In the genomic region with DNA sequence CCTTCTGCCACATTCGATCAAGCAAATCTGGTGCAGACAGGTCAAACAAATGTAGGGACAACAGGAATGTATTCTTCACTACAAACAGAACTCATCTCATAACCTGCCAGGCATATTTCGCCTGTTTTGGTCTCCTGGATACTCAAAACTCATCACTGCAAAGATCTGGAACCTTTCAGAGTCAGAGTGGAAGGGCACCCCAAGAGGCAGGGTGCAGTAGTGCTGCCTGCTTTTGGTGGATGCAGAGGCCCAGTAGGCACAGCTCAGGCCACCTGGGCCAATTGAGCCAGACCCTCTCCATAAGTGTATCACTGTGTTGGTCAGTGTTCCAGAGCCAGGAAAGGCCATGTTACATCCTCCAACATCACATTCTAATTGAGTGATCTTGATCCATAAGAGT, we compare ENCODE assay signal across 11 mouse cellular contexts.
DNase-seq lines count a peak whose midpoint lies in the region; ATAC-seq lines count a peak whose summit lies in the region.
"Had no signal": no experiment of that assay in that cellular context is flagged by ENCODE, and none has a peak within 500 bp of the region (broad histone marks: within the 10 kb centered on the region; RNA-seq: fewer than 3 reads in every experiment).

No protein-coding gene starts in this region.

- ATAC-seq in kidney, embryonic 14.5 days (ENCODE audit: low FRiP score, low TSS enrichment), result no peak
- ATAC-seq in CD4-positive, CD25-positive, alpha-beta regulatory T cell, adult 4 months, result peak; percentile 28

- peak; percentile 23 to 47 for DNase-seq in kidney, postnatal 4 days
- DNase-seq in T-cell, adult 2 months (ENCODE audit: low spot score), result peak; percentile 42
- DNase-seq in natural killer cell, adult 2 months (ENCODE audit: low spot score in 2 of 2), result peak; percentile 27 to 54
- no peak for DNase-seq in layer of hippocampus, postnatal 10 days (ENCODE audit: low spot score in 2 of 2)
- no peak for DNase-seq in urinary bladder, postnatal 36 days (ENCODE audit: low spot score in 2 of 2)
- DNase-seq in ovary, postnatal 14 days (ENCODE audit: low spot score), result no peak
- DNase-seq: cerebellum, adult 9-11 months; right cerebral cortex, postnatal 25 days had no signal

- H3K4me3 ChIP-seq in kidney, embryonic 14.5 days (ENCODE audit: low read length), result no peak overlapping the region
- H3K4me3 ChIP-seq: limb, embryonic 15.5 days had no signal

- no peaks in the 10 kb centered on the region for H3K36me3 ChIP-seq in kidney, embryonic 14.5 days (ENCODE audit: control insufficient read depth, insufficient read depth, low read length)
- H3K36me3 ChIP-seq: limb, embryonic 15.5 days had no signal

- H3K27me3 ChIP-seq in kidney, embryonic 14.5 days (ENCODE audit: control insufficient read depth, insufficient read depth, low read length), result no peaks in the 10 kb centered on the region
- H3K27me3 ChIP-seq: limb, embryonic 15.5 days had no signal

- H3K9me3 ChIP-seq in kidney, embryonic 14.5 days (ENCODE audit: control insufficient read depth, low read length), result no peaks in the 10 kb centered on the region
- H3K9me3 ChIP-seq: limb, embryonic 15.5 days had no signal

- peaks cover 7% of the 10 kb centered on the region; the same call in 1 of the 2 replicates for H3K4me1 ChIP-seq in kidney, embryonic 14.5 days (ENCODE audit: control insufficient read depth, insufficient read depth, low read length)

- H3K4me2 ChIP-seq in kidney, embryonic 14.5 days (replicated peaks; ENCODE audit: low read depth, low read length), result no peak overlapping the region
- H3K4me2 ChIP-seq: limb, embryonic 15.5 days had no signal

- H3K9ac ChIP-seq in kidney, embryonic 14.5 days (ENCODE audit: low read depth, low read length), result no peak overlapping the region
- H3K9ac ChIP-seq: limb, embryonic 15.5 days had no signal

- H3K27ac ChIP-seq in kidney, embryonic 14.5 days (ENCODE audit: low read depth, low read length), result no peak overlapping the region
- H3K27ac ChIP-seq: limb, embryonic 15.5 days had no signal

- 90% methylated on average over 2 of the region's 2 CpGs for WGBS in kidney, embryonic 14.5 days

Comparison
In these comparisons a context has a peak if more than half of its experiments do, and no peak if none do; other contexts are left out.
1. DNase-seq: peak in kidney, postnatal 4 days (2 of 2), T-cell, adult 2 months (single experiment) and natural killer cell, adult 2 months (2 of 2); none in layer of hippocampus, postnatal 10 days (0 of 2), urinary bladder, postnatal 36 days (0 of 2) and ovary, postnatal 14 days (single experiment).